26 mouse cellular contexts compared by ENCODE assay signal in genomic region chr14:49362161-49362560, GRCm38 (mm10).
DNase-seq lines count a peak whose midpoint lies in the region; ATAC-seq and TF ChIP-seq lines count a peak whose summit lies in the region.
"Had no signal": no experiment of that assay in that cellular context is flagged by ENCODE, and none has a peak within 500 bp of the region (broad histone marks: within the 10 kb centered on the region; RNA-seq: fewer than 3 reads in every experiment).

No protein-coding gene starts in this region.

- intact Hi-C loops in heart, postnatal 10 days (cut with DNase I) = no loop called here

- H3K9me3 ChIP-seq in intestine, postnatal 0 days (ENCODE audit: control insufficient read depth) = no peaks in the 10 kb centered on the region
- no peaks in the 10 kb centered on the region; the same call in 1 of the 2 replicates for H3K9me3 ChIP-seq in hindbrain, embryonic 10.5 days
- H3K9me3 ChIP-seq: embryonic facial prominence, embryonic 10.5 days; embryonic facial prominence, embryonic 12.5 days; forebrain, embryonic 13.5 days; forebrain, embryonic 15.5 days; G1E had no signal

- no peaks in the 10 kb centered on the region for H3K4me1 ChIP-seq in intestine, postnatal 0 days (replicated peaks; ENCODE audit: control insufficient read depth, insufficient read depth, low read length)
- no peaks in the 10 kb centered on the region for H3K4me1 ChIP-seq in hindbrain, embryonic 10.5 days (replicated peaks)
- H3K4me1 ChIP-seq: embryonic facial prominence, embryonic 10.5 days; embryonic facial prominence, embryonic 12.5 days; forebrain, embryonic 15.5 days had no signal

- no peak overlapping the region for H3K4me3 ChIP-seq in intestine, postnatal 0 days (ENCODE audit: low read depth, low read length)
- H3K4me3 ChIP-seq in hindbrain, embryonic 10.5 days = no peak overlapping the region
- H3K4me3 ChIP-seq: embryonic facial prominence, embryonic 10.5 days; embryonic facial prominence, embryonic 12.5 days; forebrain, embryonic 13.5 days; forebrain, embryonic 15.5 days had no signal

- no peak overlapping the region for H3K4me2 ChIP-seq in intestine, postnatal 0 days (replicated peaks; ENCODE audit: low read depth)
- H3K4me2 ChIP-seq: embryonic facial prominence, embryonic 12.5 days; forebrain, embryonic 13.5 days; forebrain, embryonic 15.5 days had no signal

- H3K36me3 ChIP-seq in intestine, postnatal 0 days (ENCODE audit: control insufficient read depth, insufficient read depth) = no peaks in the 10 kb centered on the region
- H3K36me3 ChIP-seq in hindbrain, embryonic 10.5 days = no peaks in the 10 kb centered on the region
- H3K36me3 ChIP-seq: embryonic facial prominence, embryonic 10.5 days; embryonic facial prominence, embryonic 12.5 days; forebrain, embryonic 15.5 days; G1E had no signal

- WGBS in intestine, postnatal 0 days = 73% methylated on average over 2 of the region's 2 CpGs
- 67% methylated on average over 2 of the region's 2 CpGs for WGBS in hindbrain, embryonic 10.5 days

- TF ChIP-seq CTCF in intestine, postnatal 0 days (IDR thresholded peaks at IDR 0.05; ENCODE audit: low read depth) = no peak

- H3K27me3 ChIP-seq in intestine, postnatal 0 days (replicated peaks; ENCODE audit: control insufficient read depth, insufficient read depth, low read length) = no peaks in the 10 kb centered on the region
- no peaks in the 10 kb centered on the region for H3K27me3 ChIP-seq in hindbrain, embryonic 10.5 days (ENCODE audit: insufficient read depth, poor library complexity, severe bottlenecking)
- H3K27me3 ChIP-seq: CH12.LX; embryonic facial prominence, embryonic 12.5 days; forebrain, embryonic 13.5 days; forebrain, embryonic 15.5 days had no signal

- H3K27ac ChIP-seq in intestine, postnatal 0 days (ENCODE audit: low read depth, low read length) = no peak overlapping the region
- no peak overlapping the region for H3K27ac ChIP-seq in hindbrain, embryonic 10.5 days
- H3K27ac ChIP-seq: embryonic facial prominence, embryonic 10.5 days; embryonic facial prominence, embryonic 12.5 days; forebrain, embryonic 13.5 days; forebrain, embryonic 15.5 days had no signal

- no peak for ATAC-seq in megakaryocyte-erythroid progenitor cell, adult 5-6 weeks (replicated peaks; ENCODE audit: low FRiP score, low TSS enrichment, poor library complexity, severe bottlenecking)
- ATAC-seq in intestine, postnatal 0 days = no peak
- ATAC-seq: activated CD4-positive, CD25-positive, alpha-beta regulatory T cell, adult 4 months; CD4-positive, CD25-positive, alpha-beta regulatory T cell, adult 4 months; forebrain, embryonic 13.5 days; forebrain, embryonic 15.5 days; forebrain, postnatal 0 days; Patski had no signal

- peak; percentile 63 for DNase-seq in heart, adult 11 months
- no peak for DNase-seq in heart, postnatal 10 days
- DNase-seq in ES-CJ7 (ENCODE audit: low read depth, low spot score) = peak; percentile 61
- DNase-seq in R1 (ENCODE audit: low read depth, low spot score) = peak; percentile 82
- DNase-seq in hindbrain, embryonic 10.5 days (ENCODE audit: low spot score) = no peak
- DNase-seq: adrenal gland, adult 8-10 months; adrenal gland, postnatal 14 days; adrenal gland, postnatal 36 days; B cell, adult 2 months; cerebellum, adult 11-12 months; cerebellum, adult 2 months; cerebellum, adult 9-10 months; cerebellum, postnatal 10 days; cerebellum, postnatal 25 days; forebrain, postnatal 0 days had no signal

- H3K9ac ChIP-seq in intestine, postnatal 0 days (ENCODE audit: low read depth, low read length) = no peak overlapping the region
- H3K9ac ChIP-seq: embryonic facial prominence, embryonic 12.5 days; forebrain, embryonic 13.5 days; forebrain, embryonic 15.5 days; forebrain, postnatal 0 days had no signal

Comparison
In these comparisons a context has a peak if more than half of its experiments do, and no peak if none do; other contexts are left out.
1. DNase-seq: peak in heart, adult 11 months (single experiment), ES-CJ7 (single experiment) and R1 (single experiment); none in heart, postnatal 10 days (0 of 2) and hindbrain, embryonic 10.5 days (single experiment).